Mouse (Mus musculus): Measurements from ENCODE around the gene Zbtb43.

DNA sequence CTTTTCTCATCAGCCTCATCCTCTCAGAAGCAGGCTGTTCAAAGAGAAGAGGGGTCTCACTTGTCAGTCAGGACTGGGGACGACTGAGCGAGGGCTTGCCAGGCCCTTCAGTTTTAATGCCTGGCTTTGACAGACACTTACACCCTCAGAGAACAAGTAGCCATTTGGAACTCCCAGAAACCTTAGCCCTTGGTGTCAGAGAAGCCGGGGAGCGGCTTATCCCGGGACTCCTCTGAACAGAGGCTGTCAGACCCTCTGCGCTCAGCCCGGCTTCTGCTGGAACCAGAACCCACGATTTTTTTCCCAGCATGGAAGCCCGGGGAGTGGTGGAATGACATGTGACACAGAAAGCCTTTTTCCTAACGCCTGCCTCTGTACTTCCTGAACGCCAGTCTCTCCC is 31.2 kb downstream of the Zbtb43 start:
- no peak for TF ChIP-seq CTCF (IDR thresholded peaks at IDR 0.05; ENCODE audit: control insufficient read depth, insufficient read depth, insufficient read length)
- no peak for TF ChIP-seq USF1 (IDR thresholded peaks at IDR 0.05; ENCODE audit: low read depth)
- no peak for TF ChIP-seq MYOD1 (IDR thresholded peaks at IDR 0.05; ENCODE audit: control insufficient read depth, insufficient read length, low read depth)

Data from C2C12 (cell line).